Mouse (Mus musculus): ENCODE measurements at regions not wholly inside any gene's neighbourhood (a gene's known extent, or its start where the extent isn't known, plus 50 kb on each side); places are given as distances from the start of the nearest gene placed in this dataset.

DNA sequence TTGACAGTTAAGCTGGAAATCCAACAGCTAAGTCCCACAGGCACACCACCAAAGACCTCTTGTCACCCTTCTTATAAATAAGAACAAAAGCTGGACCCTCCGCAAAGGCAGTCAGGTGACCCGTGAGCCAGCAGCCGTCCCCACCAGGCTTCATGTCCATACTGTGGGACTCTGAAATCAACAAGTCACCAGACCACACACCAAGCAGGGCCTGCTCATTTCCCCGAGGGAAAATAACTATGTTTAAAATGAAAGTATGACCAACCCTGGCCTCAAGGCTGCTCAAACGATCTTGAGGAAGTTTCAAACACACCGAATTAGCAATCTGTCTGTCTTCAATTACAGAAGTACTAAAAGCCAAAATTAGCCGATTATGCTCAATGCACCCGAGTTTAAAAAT, 197.6 kb upstream of the Spdye4c start:
- H3K27me3 ChIP-seq (ENCODE audit: insufficient read depth, low read length), result no peaks in the 10 kb centered on the region
- peak overlapping the region; percentile 31 for H3K4me2 ChIP-seq (ENCODE audit: low read depth, low read length)
- no peak for DNase-seq
- no peak overlapping the region for H3K9ac ChIP-seq (replicated peaks)
- H3K4me1 ChIP-seq (ENCODE audit: insufficient read depth), result peaks cover 14% of the 10 kb centered on the region
- no peak for TF ChIP-seq CTCF (IDR thresholded peaks at IDR 0.05; ENCODE audit: low read depth)
- TF ChIP-seq EP300 (IDR thresholded peaks at IDR 0.05; ENCODE audit: low read depth), result no peak
- H3K4me3 ChIP-seq (ENCODE audit: low read depth, low read length), result no peak overlapping the region
- ATAC-seq, result no peak
- H3K36me3 ChIP-seq (replicated peaks; ENCODE audit: insufficient read depth, low read length), result no peaks in the 10 kb centered on the region
- no peak overlapping the region; the same call in 1 of the 2 replicates for H3K27ac ChIP-seq (ENCODE audit: low read depth)
- WGBS (ENCODE audit: insufficient replicate concordance), result 35% methylated on average over 8 of the region's 8 CpGs
- H3K9me3 ChIP-seq (ENCODE audit: low read length), result no peaks in the 10 kb centered on the region

DNA sequence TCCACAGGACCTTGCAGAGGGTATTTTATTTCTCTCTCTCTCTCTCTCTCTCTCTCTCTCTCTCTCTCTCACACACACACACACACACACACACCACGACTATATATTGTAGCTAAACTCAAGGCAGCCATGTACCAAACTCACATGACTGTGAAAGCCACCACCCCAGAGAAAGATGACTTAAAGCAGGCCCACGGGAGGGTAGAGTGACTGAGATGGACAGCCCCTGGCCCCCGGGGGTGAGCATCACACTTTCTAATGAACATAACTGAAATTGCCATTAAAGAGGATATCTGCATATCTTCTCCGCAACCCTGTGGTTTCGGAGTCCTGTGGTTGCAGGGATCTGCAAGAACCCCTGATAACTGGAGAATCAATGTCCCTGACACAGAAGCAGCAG, 197.1 kb upstream of the Spdye4c start:
- H3K36me3 ChIP-seq (replicated peaks; ENCODE audit: insufficient read depth, low read length), result no peaks in the 10 kb centered on the region
- no peaks in the 10 kb centered on the region for H3K9me3 ChIP-seq (ENCODE audit: low read length)
- 57% methylated on average over 5 of the region's 5 CpGs for WGBS (ENCODE audit: insufficient replicate concordance)
- ATAC-seq (no peak), DNase-seq (no peak)
- H3K4me1 ChIP-seq (ENCODE audit: insufficient read depth), result peaks cover 14% of the 10 kb centered on the region
- no peak overlapping the region for H3K9ac ChIP-seq (replicated peaks)
- no peak for TF ChIP-seq CTCF (IDR thresholded peaks at IDR 0.05; ENCODE audit: low read depth)
- no peak for TF ChIP-seq EP300 (IDR thresholded peaks at IDR 0.05; ENCODE audit: low read depth)
- H3K4me3 ChIP-seq (ENCODE audit: low read depth, low read length), result no peak overlapping the region
- H3K27ac ChIP-seq (ENCODE audit: low read depth), result no peak overlapping the region
- peak overlapping the region; percentile 31; the same call in 1 of the 2 replicates for H3K4me2 ChIP-seq (ENCODE audit: low read depth, low read length)
- no peaks in the 10 kb centered on the region for H3K27me3 ChIP-seq (ENCODE audit: insufficient read depth, low read length)

DNA sequence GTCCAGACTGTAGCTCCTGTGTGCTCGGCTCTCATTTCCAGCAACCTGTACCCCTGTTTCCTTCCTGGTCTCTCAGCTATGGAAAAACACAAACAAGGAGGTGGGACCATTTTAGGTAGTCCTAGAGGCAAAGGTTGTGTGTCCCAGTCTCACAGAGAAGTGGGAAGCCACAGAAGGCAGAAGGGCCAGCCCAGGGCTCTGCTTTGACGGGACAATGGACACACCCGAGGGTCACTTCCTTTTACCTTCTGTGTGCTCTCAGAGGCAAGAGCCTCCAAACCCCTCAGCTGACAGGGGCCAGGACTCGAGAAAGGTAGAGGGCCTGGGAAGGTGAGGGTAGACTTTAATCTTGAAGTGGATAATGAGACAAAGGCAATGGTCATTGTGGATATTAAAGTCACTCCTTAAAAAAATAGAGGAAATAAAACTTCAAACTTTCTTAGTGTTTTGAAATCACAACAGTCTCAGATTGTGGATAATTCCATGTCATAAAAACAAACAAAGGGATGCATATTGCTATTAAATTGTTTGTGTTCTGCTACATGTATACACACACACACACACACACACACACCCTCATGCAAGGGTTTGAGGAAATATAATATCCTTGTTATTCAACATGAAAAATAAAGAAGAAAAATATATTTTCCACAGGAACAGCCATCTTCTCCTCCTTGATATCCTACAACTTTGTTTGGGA, 195.6 kb upstream of the Spdye4c start:
- Histone ChIP-seq H3K27ac (ENCODE audit: low read depth) (0 out of 2 replicates have a peak overlapping the region, but pooled peaks have one; percentile 34), H3K36me3 (replicated peaks; ENCODE audit: insufficient read depth, low read length) (no peaks in the 10 kb centered on the region), H3K9me3 (ENCODE audit: low read length) (no peaks in the 10 kb centered on the region), H3K4me2 (ENCODE audit: low read depth, low read length) (no peak overlapping the region), H3K27me3 (ENCODE audit: insufficient read depth, low read length) (no peaks in the 10 kb centered on the region), H3K9ac (replicated peaks) (no peak overlapping the region), H3K4me1 (ENCODE audit: insufficient read depth) (peaks cover 14% of the 10 kb centered on the region), H3K4me3 (ENCODE audit: low read depth, low read length) (no peak overlapping the region)
- TF ChIP-seq CTCF (IDR thresholded peaks at IDR 0.05; ENCODE audit: low read depth) (no peak), EP300 (IDR thresholded peaks at IDR 0.05; ENCODE audit: low read depth) (no peak)
- 41% methylated on average over 4 of the region's 4 CpGs for WGBS (ENCODE audit: insufficient replicate concordance)
- no peak for DNase-seq
- ATAC-seq, result peak; percentile 34

DNA sequence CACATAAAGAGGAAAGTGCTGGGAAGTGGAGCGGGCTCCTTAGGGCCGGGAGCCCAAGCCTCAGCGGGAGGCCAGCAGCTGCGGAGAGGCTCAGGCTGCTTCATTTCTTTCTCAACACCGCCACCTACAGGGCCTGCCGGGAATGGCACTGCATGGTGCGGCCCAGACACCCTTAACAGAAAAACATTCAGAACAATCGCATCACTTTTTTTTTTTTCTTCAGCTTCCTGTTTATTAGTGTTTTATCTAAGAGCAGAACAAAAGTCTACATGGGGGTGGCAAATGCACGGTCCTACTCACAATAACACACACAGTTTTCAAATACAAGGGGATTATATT, 195.0 kb upstream of the Spdye4c start:
- Histone ChIP-seq H3K4me3 (ENCODE audit: low read depth, low read length) (no peak overlapping the region), H3K4me2 (ENCODE audit: low read depth, low read length) (no peak overlapping the region), H3K36me3 (replicated peaks; ENCODE audit: insufficient read depth, low read length) (no peaks in the 10 kb centered on the region), H3K27ac (ENCODE audit: low read depth) (no peak overlapping the region), H3K27me3 (ENCODE audit: insufficient read depth, low read length) (no peaks in the 10 kb centered on the region), H3K9me3 (ENCODE audit: low read length) (no peaks in the 10 kb centered on the region), H3K4me1 (ENCODE audit: insufficient read depth) (peaks cover 14% of the 10 kb centered on the region), H3K9ac (replicated peaks) (no peak overlapping the region)
- ATAC-seq (peak; percentile 90), DNase-seq (peak; percentile 91)
- TF ChIP-seq EP300 (IDR thresholded peaks at IDR 0.05; ENCODE audit: low read depth), result no peak
- TF ChIP-seq CTCF (IDR thresholded peaks at IDR 0.05; ENCODE audit: low read depth), result peak; percentile 94
- WGBS (ENCODE audit: insufficient replicate concordance), result 2% methylated on average over 9 of the region's 9 CpGs

DNA sequence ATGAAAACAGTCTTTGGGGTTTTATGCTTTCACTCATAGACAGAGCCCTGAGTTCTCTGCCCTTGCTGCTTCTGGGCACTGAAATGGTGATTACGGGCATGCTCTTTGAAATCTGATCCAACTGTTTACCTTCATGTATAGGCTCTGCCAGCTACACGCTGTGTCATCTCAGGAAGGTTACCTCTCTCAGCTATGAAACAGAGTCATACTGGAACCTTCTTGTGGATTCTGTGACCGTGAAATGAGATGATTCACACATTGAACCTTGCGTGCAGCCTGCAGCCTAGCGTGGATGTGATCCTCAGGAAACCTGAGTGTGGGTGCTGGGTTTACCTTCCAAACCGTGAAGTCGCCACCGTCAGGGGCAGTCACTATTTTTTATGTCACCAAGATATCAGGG, 189.7 kb upstream of the Spdye4c start:
- no peak overlapping the region for H3K4me2 ChIP-seq (ENCODE audit: low read depth, low read length)
- H3K9me3 ChIP-seq (ENCODE audit: low read length), result no peaks in the 10 kb centered on the region
- H3K36me3 ChIP-seq (replicated peaks; ENCODE audit: insufficient read depth, low read length), result no peaks in the 10 kb centered on the region
- no peak for TF ChIP-seq EP300 (IDR thresholded peaks at IDR 0.05; ENCODE audit: low read depth)
- no peak for TF ChIP-seq CTCF (IDR thresholded peaks at IDR 0.05; ENCODE audit: low read depth)
- no peaks in the 10 kb centered on the region for H3K4me1 ChIP-seq (ENCODE audit: insufficient read depth)
- H3K27me3 ChIP-seq (ENCODE audit: insufficient read depth, low read length), result no peaks in the 10 kb centered on the region
- H3K4me3 ChIP-seq (ENCODE audit: low read depth, low read length), result no peak overlapping the region
- ATAC-seq (no peak), DNase-seq (no peak)
- 80% methylated on average over 8 of the region's 8 CpGs for WGBS (ENCODE audit: insufficient replicate concordance)
- no peak overlapping the region for H3K9ac ChIP-seq (replicated peaks)
- no peak overlapping the region for H3K27ac ChIP-seq (ENCODE audit: low read depth)

DNA sequence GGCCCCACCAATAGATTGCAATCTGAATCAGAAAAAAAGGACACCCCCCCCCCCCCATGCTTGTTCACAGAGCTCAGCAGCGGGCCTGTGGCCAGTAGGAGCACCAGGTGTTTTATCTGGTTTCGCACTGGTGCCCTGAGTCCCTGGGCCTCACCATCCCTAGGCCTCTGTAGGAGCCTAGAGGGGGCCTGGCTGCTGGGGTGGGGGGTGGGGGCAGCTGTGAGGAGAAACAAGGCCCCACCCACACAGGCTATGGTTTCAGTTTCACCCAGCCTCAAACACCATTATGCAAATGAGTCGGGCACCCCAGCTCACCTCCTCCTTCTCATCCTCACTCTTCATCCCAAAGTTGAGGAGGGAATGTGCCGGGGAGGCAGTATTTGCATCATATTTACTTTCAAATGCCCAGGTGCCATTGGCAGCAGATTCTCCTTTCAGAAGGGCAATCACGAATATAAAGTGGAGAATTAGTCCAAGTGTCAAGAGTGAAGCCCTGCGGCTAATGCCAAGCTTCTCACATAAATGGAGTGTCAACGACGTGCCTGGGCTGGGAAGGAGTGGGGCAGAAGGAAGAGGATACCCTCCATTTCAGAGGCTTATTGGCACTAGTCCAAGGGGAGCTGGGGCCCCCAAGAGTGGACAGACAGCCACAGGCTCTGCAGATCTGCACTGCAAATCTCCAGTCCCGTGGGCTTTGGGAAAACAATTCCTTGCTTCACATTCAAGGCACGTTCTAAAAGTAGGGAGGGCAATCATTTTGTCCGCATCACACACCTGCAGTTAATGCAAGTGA, 187.7 kb upstream of the Spdye4c start:
- Histone ChIP-seq H3K27ac (ENCODE audit: low read depth) (no peak overlapping the region), H3K4me2 (ENCODE audit: low read depth, low read length) (0 out of 2 replicates have a peak overlapping the region, but pooled peaks have one; percentile 5), H3K4me1 (ENCODE audit: insufficient read depth) (no peaks in the 10 kb centered on the region), H3K36me3 (replicated peaks; ENCODE audit: insufficient read depth, low read length) (no peaks in the 10 kb centered on the region), H3K9ac (replicated peaks) (no peak overlapping the region), H3K4me3 (ENCODE audit: low read depth, low read length) (no peak overlapping the region), H3K27me3 (ENCODE audit: insufficient read depth, low read length) (no peaks in the 10 kb centered on the region), H3K9me3 (ENCODE audit: low read length) (no peaks in the 10 kb centered on the region)
- WGBS (ENCODE audit: insufficient replicate concordance), result 55% methylated on average over 11 of the region's 11 CpGs
- TF ChIP-seq CTCF (IDR thresholded peaks at IDR 0.05; ENCODE audit: low read depth) (no peak), EP300 (IDR thresholded peaks at IDR 0.05; ENCODE audit: low read depth) (no peak)
- DNase-seq (no peak), ATAC-seq (peak; percentile 33; the same call in 1 of the 2 replicates)
